Mouse (Mus musculus): ENCODE results near the gene Elp5.

DNA sequence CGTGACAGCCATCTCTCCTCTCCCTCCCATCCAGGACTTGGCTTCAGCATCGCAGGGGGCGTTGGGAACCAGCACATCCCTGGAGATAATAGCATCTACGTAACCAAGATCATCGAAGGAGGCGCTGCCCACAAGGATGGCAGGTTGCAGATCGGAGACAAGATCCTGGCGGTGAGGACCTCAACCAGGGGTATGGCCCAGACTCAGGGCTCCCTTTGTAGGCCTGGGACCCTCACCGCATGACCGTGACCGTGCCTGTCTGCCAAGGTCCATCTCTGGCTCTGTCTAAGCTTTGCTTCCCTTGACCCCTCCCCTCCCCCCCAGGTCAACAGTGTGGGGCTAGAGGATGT, 49.0 kb upstream of the Elp5 start:
- TF ChIP-seq CTCF (IDR thresholded peaks at IDR 0.05; ENCODE audit: extremely low read depth, insufficient read length, insufficient replicate concordance, low read depth, low read length) (no peak), POLR2A (IDR thresholded peaks at IDR 0.05; ENCODE audit: low read depth, low read length) (no peak)
